In the genomic region with DNA sequence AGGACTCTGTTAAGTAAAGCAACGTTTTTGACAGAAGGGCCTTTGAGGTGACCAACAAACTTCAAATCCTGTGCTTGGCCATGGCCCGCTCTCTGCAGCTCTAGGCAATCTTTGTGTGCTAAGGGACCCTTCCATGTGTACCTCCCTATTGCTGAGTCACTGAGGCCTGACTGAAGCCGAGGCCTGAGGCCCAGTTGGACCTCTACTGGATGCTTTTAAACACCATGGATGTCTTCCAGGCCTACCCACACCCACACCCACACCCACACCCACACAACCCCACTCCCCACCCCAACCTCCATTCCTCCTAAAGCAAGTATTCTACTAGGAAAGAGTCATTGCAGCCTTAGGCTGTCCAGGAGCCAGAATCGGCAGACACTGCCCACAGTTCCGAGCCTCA, we compare ENCODE assay signal across 14 mouse cellular contexts.
DNase-seq lines count a peak whose midpoint lies in the region; ATAC-seq lines count a peak whose summit lies in the region.
"Had no signal": no experiment of that assay in that cellular context is flagged by ENCODE, and none has a peak within 500 bp of the region (broad histone marks: within the 10 kb centered on the region; RNA-seq: fewer than 3 reads in every experiment).

No protein-coding gene starts in this region.

- intact Hi-C loops in heart, postnatal 10 days (cut with DNase I), result no loop called here

- peak overlapping the region; percentile 34 to 35 for H3K27ac ChIP-seq in heart, embryonic 14.5 days (replicated peaks in 1 of 2; ENCODE audit: control insufficient read depth in 1 of 2, insufficient read depth in 1 of 2, low read depth in 2 of 2, low read length in 2 of 2)
- H3K27ac ChIP-seq in midbrain, embryonic 11.5 days (ENCODE audit: low read depth, low read length), result no peak overlapping the region
- no peak overlapping the region for H3K27ac ChIP-seq in midbrain, embryonic 15.5 days
- H3K27ac ChIP-seq in heart, embryonic 15.5 days, result peak overlapping the region; percentile 64
- H3K27ac ChIP-seq: neural tube, embryonic 15.5 days had no signal

- H3K36me3 ChIP-seq in heart, embryonic 14.5 days (ENCODE audit: control insufficient read depth, insufficient read depth, low read length), result no peaks in the 10 kb centered on the region
- H3K36me3 ChIP-seq in midbrain, embryonic 11.5 days (ENCODE audit: control insufficient read depth, insufficient read depth, low read length), result no peaks in the 10 kb centered on the region
- no peaks in the 10 kb centered on the region for H3K36me3 ChIP-seq in midbrain, embryonic 15.5 days (replicated peaks)
- H3K36me3 ChIP-seq in heart, embryonic 15.5 days, result no peaks in the 10 kb centered on the region
- H3K36me3 ChIP-seq: neural tube, embryonic 15.5 days had no signal

- peaks cover 0 to 5% of the 10 kb centered on the region in 2 experiments; a peak in 1 of 4 replicates for H3K4me1 ChIP-seq in heart, embryonic 14.5 days (ENCODE audit: control insufficient read depth in 2 of 2, insufficient read depth in 2 of 2, low read length in 2 of 2)
- no peaks in the 10 kb centered on the region for H3K4me1 ChIP-seq in midbrain, embryonic 11.5 days (ENCODE audit: control insufficient read depth, insufficient read depth, low read length)
- no peaks in the 10 kb centered on the region for H3K4me1 ChIP-seq in midbrain, embryonic 15.5 days
- H3K4me1 ChIP-seq in heart, embryonic 15.5 days (replicated peaks), result no peaks in the 10 kb centered on the region
- H3K4me1 ChIP-seq: neural tube, embryonic 15.5 days had no signal

- no peak for ATAC-seq in heart, embryonic 14.5 days (ENCODE audit: insufficient number of reproducible peaks, insufficient read depth, low FRiP score, low read depth)
- no peak for ATAC-seq in midbrain, embryonic 11.5 days (ENCODE audit: low FRiP score)
- no peak for ATAC-seq in midbrain, embryonic 15.5 days (replicated peaks)
- no peak for ATAC-seq in heart, embryonic 15.5 days (replicated peaks; ENCODE audit: insufficient number of reproducible peaks, insufficient read depth, low FRiP score, low read depth)
- ATAC-seq: inflammation-experienced regulatory T-cells, adult 6 months; midbrain, embryonic 16.5 days had no signal

- DNase-seq in heart, postnatal 10 days, result no peak
- DNase-seq in midbrain, embryonic 11.5 days (ENCODE audit: low spot score, missing footprints), result peak; percentile 61
- no peak for DNase-seq in adrenal gland, postnatal 25 days
- DNase-seq in urinary bladder, postnatal 10 days (ENCODE audit: low spot score), result no peak
- DNase-seq: adrenal gland, postnatal 10 days; left cerebral cortex, postnatal 4 days; right cerebral cortex, adult 18-20 months had no signal

- H3K4me2 ChIP-seq in heart, embryonic 14.5 days (ENCODE audit: low read length), result no peak overlapping the region
- no peak overlapping the region for H3K4me2 ChIP-seq in midbrain, embryonic 11.5 days
- no peak overlapping the region for H3K4me2 ChIP-seq in midbrain, embryonic 15.5 days
- no peak overlapping the region for H3K4me2 ChIP-seq in heart, embryonic 15.5 days
- H3K4me2 ChIP-seq: neural tube, embryonic 15.5 days had no signal

- H3K9ac ChIP-seq in heart, embryonic 14.5 days (ENCODE audit: low read length), result no peak overlapping the region
- no peak overlapping the region for H3K9ac ChIP-seq in midbrain, embryonic 11.5 days (ENCODE audit: low read length)
- no peak overlapping the region for H3K9ac ChIP-seq in midbrain, embryonic 15.5 days
- no peak overlapping the region for H3K9ac ChIP-seq in heart, embryonic 15.5 days
- H3K9ac ChIP-seq: lung, embryonic 14.5 days; neural tube, embryonic 15.5 days had no signal

- H3K4me3 ChIP-seq in heart, embryonic 14.5 days (ENCODE audit: control insufficient read depth in 1 of 2, insufficient read depth in 1 of 2, low read depth in 1 of 2, low read length in 2 of 2), result no peak overlapping the region
- no peak overlapping the region for H3K4me3 ChIP-seq in midbrain, embryonic 11.5 days (ENCODE audit: low read depth, low read length)
- no peak overlapping the region for H3K4me3 ChIP-seq in midbrain, embryonic 15.5 days
- no peak overlapping the region for H3K4me3 ChIP-seq in heart, embryonic 15.5 days
- H3K4me3 ChIP-seq: neural tube, embryonic 15.5 days had no signal

- H3K27me3 ChIP-seq in heart, embryonic 14.5 days (ENCODE audit: control insufficient read depth, insufficient read depth, low read length), result no peaks in the 10 kb centered on the region
- no peaks in the 10 kb centered on the region for H3K27me3 ChIP-seq in midbrain, embryonic 11.5 days (ENCODE audit: control insufficient read depth, insufficient read depth, low read length)
- no peaks in the 10 kb centered on the region for H3K27me3 ChIP-seq in midbrain, embryonic 15.5 days (replicated peaks)
- H3K27me3 ChIP-seq in heart, embryonic 15.5 days, result no peaks in the 10 kb centered on the region
- H3K27me3 ChIP-seq: neural tube, embryonic 15.5 days had no signal

- WGBS in heart, embryonic 14.5 days, result 75% methylated on average over 5 of the region's 5 CpGs
- WGBS in midbrain, embryonic 11.5 days, result 82% methylated on average over 5 of the region's 5 CpGs
- 91% methylated on average over 5 of the region's 5 CpGs for WGBS in midbrain, embryonic 15.5 days
- WGBS in heart, embryonic 15.5 days, result 73% methylated on average over 5 of the region's 5 CpGs

- H3K9me3 ChIP-seq in heart, embryonic 14.5 days (ENCODE audit: control insufficient read depth, low read length), result 0 out of 2 replicates have a peak, but pooled peaks cover 3% of the 10 kb centered on the region
- H3K9me3 ChIP-seq in midbrain, embryonic 11.5 days (ENCODE audit: control insufficient read depth, low read length), result peaks cover 3% of the 10 kb centered on the region; the same call in 1 of the 2 replicates
- H3K9me3 ChIP-seq in midbrain, embryonic 15.5 days, result no peaks in the 10 kb centered on the region
- no peaks in the 10 kb centered on the region for H3K9me3 ChIP-seq in heart, embryonic 15.5 days (replicated peaks)
- H3K9me3 ChIP-seq: neural tube, embryonic 15.5 days had no signal

Comparison
In these comparisons a context has a peak if more than half of its experiments do, and no peak if none do; other contexts are left out.
1. H3K27ac ChIP-seq: peak in heart, embryonic 14.5 days (2 of 2) and heart, embryonic 15.5 days (single experiment); none in midbrain, embryonic 11.5 days (single experiment) and midbrain, embryonic 15.5 days (single experiment).